Mouse (Mus musculus): ENCODE measurements around the gene Adam1b. TPM values are rescaled to one million over a fixed set of nuclear protein-coding genes. Genes with fewer than 3 reads are reported as not detected.
A peak's percentile ranks its signal among the peaks of the same experiment; 100 is the strongest.
"Not testable (repeated sequence)": the region's sequence is repeated elsewhere in the genome, so short reads cannot be mapped to it uniquely, and the experiment has no call there.

Adam1b gene
- polyA plus RNA-seq, 1 experiment, result not detected

DNA sequence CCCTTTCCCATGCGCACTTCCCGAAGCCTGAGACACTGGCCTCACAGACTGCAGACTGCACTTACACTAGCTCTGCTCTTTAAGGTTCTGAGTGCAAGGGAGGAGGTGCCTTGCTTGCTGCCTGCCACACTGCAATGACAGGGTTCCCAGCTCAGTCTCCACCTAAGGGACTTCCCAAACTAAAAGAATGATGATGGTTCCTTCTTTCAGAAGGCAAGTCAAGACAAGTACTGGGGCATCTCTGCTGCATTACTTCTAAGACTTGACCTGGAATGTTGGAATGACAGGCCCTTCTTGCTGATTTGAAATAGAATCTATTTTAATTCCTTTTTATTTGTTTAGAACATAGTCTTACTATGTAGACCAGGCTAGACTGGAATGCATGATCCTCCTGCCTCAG lies 34.4 kb upstream of the Adam1b start:
- Histone ChIP-seq H3K9me3 (ENCODE audit: control insufficient read depth, low read length) (peaks cover 2% of the 10 kb centered on the region; the same call in 1 of the 2 replicates), H3K4me3 (replicated peaks) (no peak overlapping the region), H3K36me3 (ENCODE audit: control insufficient read depth) (peaks cover 93% of the 10 kb centered on the region), H3K27me3 (ENCODE audit: control insufficient read depth) (no peaks in the 10 kb centered on the region), H3K4me1 (ENCODE audit: control insufficient read depth) (peaks cover 53% of the 10 kb centered on the region)
- TF ChIP-seq GATA1 (IDR thresholded peaks at IDR 0.05; ENCODE audit: low read length) (no peak), TAL1 (IDR thresholded peaks at IDR 0.05; ENCODE audit: low read length) (no peak)

DNA sequence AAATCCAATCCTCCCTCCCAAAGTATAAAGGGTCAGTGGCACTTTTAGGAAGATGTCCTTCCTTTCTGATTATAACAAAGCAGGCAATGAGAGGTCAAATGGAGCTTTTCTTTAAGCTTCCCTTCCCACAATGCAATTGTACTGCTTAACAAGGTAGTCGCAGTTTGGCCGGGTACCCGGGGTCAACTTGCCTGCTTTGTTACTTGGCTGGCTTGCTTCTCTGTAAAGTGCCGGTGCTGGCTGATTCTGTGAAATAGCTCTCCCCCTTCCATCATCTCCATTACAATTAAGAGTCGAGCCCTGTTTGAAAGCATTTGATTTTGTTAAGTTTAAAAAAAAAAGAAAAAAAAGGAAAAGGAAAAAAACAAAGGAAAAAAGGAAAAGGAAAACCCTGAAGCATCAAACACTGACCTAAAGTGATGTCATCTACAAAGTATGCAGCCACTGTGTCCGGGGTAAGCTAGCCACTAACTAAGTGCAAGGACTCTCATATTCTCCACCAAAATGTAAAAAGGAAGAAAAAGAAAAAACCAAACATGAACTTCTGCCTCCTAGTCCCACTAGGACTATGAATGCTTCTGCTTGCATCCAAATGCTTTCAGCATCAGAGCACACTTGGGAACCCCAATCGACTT lies 33.8 kb upstream of the Adam1b start:
- no peak for TF ChIP-seq GATA1 (IDR thresholded peaks at IDR 0.05; ENCODE audit: low read length)
- peaks cover 93% of the 10 kb centered on the region for H3K36me3 ChIP-seq (ENCODE audit: control insufficient read depth)

DNA sequence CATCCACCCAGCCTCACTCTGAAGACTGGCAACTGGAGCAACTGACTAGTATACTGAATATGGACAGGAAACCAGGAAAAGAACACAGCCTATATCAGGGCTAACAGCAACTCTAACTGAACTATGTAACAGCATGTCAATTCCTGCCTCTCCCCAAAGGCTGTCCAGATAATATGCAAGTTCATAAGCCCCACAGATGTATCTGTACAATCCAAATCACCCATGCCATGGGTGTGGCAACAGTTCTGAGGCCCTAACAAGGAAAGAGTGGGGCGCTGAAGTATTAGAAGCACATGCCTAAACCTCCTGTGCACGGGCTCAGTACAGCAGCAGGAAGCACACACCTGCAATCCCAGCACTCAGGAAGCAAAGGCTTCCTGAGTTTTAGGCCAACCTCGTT lies 31.9 kb upstream of the Adam1b start:
- Histone ChIP-seq H3K4me1 (ENCODE audit: control insufficient read depth) (peaks cover 45% of the 10 kb centered on the region), H3K36me3 (ENCODE audit: control insufficient read depth) (peaks cover 97% of the 10 kb centered on the region), H3K4me3 (replicated peaks) (peak overlapping the region; percentile 34), H3K27me3 (ENCODE audit: control insufficient read depth) (no peaks in the 10 kb centered on the region), H3K9me3 (ENCODE audit: control insufficient read depth, low read length) (peaks cover 2% of the 10 kb centered on the region; the same call in 1 of the 2 replicates)
- no peak for TF ChIP-seq TAL1 (IDR thresholded peaks at IDR 0.05; ENCODE audit: low read length)
- no peak for TF ChIP-seq GATA1 (IDR thresholded peaks at IDR 0.05; ENCODE audit: low read length)

More for the DNA sequence above, 33.8 kb upstream of the Adam1b start:
- Histone ChIP-seq H3K4me3 (replicated peaks) (no peak overlapping the region), H3K27me3 (ENCODE audit: control insufficient read depth) (no peaks in the 10 kb centered on the region), H3K4me1 (ENCODE audit: control insufficient read depth) (peaks cover 48% of the 10 kb centered on the region), H3K9me3 (ENCODE audit: control insufficient read depth, low read length) (peaks cover 2% of the 10 kb centered on the region; the same call in 1 of the 2 replicates)

DNA sequence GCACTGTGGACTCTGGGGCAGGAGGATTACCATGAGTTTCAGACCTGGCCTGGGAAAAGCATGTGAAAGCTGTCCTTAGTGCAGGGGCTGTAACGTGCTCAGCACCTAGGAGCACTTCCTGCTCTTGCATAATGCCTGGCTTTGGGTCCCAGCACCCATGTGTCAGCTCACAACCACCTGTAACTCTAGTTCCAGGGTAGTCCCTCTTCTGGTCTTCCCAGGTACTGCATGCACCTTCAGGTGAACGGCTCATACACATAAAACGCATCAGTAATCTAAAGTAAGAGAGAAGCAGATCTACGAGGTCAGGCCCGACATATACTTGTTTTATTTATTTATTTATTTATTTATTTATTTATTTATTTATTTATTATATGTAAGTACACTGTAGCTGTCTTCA lies 31.3 kb upstream of the Adam1b start:
- Histone ChIP-seq H3K36me3 (ENCODE audit: control insufficient read depth) (peaks cover 98% of the 10 kb centered on the region), H3K27me3 (ENCODE audit: control insufficient read depth) (no peaks in the 10 kb centered on the region), H3K4me3 (replicated peaks) (no peak overlapping the region), H3K4me1 (ENCODE audit: control insufficient read depth) (peaks cover 46% of the 10 kb centered on the region), H3K9me3 (ENCODE audit: control insufficient read depth, low read length) (peaks cover 2% of the 10 kb centered on the region; the same call in 1 of the 2 replicates)
- TF ChIP-seq GATA1 (IDR thresholded peaks at IDR 0.05; ENCODE audit: low read length) (no peak), TAL1 (IDR thresholded peaks at IDR 0.05; ENCODE audit: low read length) (no peak)

DNA sequence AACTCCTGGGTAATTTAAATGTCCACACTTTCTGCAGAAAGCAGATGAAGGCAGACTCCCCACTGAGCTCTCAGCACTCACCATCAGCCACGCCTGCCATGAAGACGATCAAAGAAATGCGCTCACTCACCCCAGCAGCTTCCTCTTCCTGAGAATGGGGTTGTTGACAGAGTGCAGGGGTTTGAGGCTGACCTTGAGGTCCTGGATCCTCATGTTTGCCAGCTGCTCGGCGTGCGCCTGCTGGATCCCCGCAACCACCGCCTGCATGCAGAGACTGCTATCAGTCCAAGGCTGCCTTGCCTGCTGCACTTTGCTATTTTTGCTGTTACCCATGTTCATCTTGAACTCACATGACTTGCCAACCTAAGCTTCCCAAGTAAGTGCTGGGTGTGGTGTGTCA lies 23.7 kb upstream of the Adam1b start:
- Histone ChIP-seq H3K4me1 (ENCODE audit: control insufficient read depth) (peaks cover 5% of the 10 kb centered on the region; the same call in 1 of the 2 replicates), H3K36me3 (ENCODE audit: control insufficient read depth) (peaks cover 91% of the 10 kb centered on the region), H3K9me3 (ENCODE audit: control insufficient read depth, low read length) (no peaks in the 10 kb centered on the region), H3K4me3 (replicated peaks) (no peak overlapping the region), H3K27me3 (ENCODE audit: control insufficient read depth) (no peaks in the 10 kb centered on the region)
- TF ChIP-seq GATA1 (IDR thresholded peaks at IDR 0.05; ENCODE audit: low read length) (no peak), TAL1 (IDR thresholded peaks at IDR 0.05; ENCODE audit: low read length) (no peak)

DNA sequence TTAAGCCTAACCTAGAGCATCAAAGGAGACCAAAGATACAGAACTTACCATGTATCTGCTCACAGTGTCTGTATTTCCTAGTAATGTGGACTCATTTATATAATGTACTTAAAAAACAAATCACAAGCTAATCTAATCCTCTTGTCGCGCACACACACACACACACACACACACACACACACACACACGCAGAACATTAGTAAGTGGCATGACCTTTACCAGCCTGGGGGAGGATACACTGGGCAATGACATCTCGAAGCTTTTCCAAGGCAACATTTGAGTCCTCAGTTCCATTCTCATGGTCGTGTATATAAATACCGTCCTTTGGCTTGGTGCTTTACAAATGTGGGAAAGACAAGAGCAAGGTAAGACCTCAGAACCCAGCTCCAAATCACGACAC lies 23.3 kb upstream of the Adam1b start:
- Histone ChIP-seq H3K4me1 (ENCODE audit: control insufficient read depth) (peaks cover 5% of the 10 kb centered on the region; the same call in 1 of the 2 replicates), H3K27me3 (ENCODE audit: control insufficient read depth) (no peaks in the 10 kb centered on the region), H3K9me3 (ENCODE audit: control insufficient read depth, low read length) (no peaks in the 10 kb centered on the region), H3K4me3 (replicated peaks) (no peak overlapping the region), H3K36me3 (ENCODE audit: control insufficient read depth) (peaks cover 91% of the 10 kb centered on the region)
- TF ChIP-seq GATA1 (IDR thresholded peaks at IDR 0.05; ENCODE audit: low read length), result no peak
- TF ChIP-seq TAL1 (IDR thresholded peaks at IDR 0.05; ENCODE audit: low read length), result no peak

DNA sequence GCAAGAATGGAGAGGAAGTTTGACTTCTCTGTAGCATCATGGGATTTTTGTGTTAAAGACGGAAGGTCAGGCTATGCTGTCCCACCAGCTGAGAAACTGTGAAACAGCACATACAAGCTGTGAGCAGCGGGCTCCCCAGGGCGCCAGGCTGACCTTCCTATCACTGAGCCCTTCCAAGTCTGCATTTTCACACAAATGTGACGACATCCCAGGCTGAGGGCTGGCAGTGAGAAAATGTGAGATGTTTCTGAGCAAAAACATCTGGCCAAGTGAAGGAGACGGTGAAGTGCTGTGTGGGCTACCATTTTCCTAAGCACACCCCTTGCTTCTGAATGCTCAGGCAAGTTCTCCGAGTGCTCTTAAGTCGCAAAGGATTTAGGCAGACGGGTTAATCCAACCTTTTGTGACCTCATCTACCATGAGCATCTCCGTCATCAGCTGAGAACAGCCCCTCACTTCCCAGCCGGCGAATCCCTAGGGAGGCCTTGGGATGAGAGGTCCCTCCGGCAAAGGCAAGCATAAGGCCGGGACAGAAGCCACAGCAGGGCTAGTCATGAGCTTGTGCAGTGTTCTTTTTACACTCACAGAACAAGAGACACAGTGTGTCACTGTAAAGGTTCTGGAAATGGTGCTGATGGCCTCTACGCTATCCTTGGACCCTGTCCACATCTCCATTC lies 22.7 kb upstream of the Adam1b start:
- no peak overlapping the region for H3K4me3 ChIP-seq (replicated peaks)
- peaks cover 1% of the 10 kb centered on the region; the same call in 1 of the 2 replicates for H3K4me1 ChIP-seq (ENCODE audit: control insufficient read depth)
- no peaks in the 10 kb centered on the region for H3K9me3 ChIP-seq (ENCODE audit: control insufficient read depth, low read length)
- no peak for TF ChIP-seq TAL1 (IDR thresholded peaks at IDR 0.05; ENCODE audit: low read length)
- no peak for TF ChIP-seq GATA1 (IDR thresholded peaks at IDR 0.05; ENCODE audit: low read length)
- no peaks in the 10 kb centered on the region for H3K27me3 ChIP-seq (ENCODE audit: control insufficient read depth)
- peaks cover 91% of the 10 kb centered on the region for H3K36me3 ChIP-seq (ENCODE audit: control insufficient read depth)

DNA sequence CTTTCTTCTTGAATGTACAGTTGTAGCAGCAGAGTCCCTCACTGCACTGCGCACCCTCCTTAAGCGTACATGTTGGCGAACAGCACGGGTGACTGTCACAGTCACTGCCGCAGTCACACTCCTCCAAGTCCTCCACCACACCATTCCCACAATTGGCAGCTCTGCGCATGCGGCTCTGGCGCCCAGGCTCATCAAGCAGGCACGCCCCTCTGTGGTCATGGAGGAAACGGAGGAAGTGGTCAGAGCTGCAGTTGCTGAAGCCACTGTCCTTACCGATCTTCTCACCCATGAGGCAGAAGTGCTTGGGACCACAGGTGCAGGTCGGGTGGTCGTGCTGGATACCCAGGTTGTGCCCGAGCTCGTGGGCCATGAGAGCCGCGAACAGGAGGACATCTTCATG lies 16.5 kb upstream of the Adam1b start:
- not testable (repeated sequence) for H3K9me3 ChIP-seq (ENCODE audit: control insufficient read depth, low read length); H3K4me1 ChIP-seq (ENCODE audit: control insufficient read depth)

DNA sequence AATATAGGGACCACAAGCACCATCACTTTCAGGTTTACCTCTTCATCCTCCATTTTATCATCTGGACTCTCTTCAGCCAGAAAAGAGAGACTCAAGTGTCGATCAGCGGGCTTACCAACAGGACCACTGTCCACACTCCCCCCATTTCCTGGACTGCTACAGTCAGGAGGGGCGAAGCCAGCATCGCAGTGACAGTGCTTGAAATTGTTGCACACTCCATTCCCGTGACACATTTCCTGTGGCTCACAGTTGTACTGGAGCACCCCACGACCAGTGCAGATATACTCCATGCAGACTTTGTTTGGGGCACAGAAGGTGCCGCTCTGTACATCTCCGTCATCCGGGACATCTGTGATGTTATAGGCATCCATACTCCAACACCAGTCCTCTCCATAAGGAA lies 15.7 kb upstream of the Adam1b start:
- H3K4me1 ChIP-seq (ENCODE audit: control insufficient read depth), result no peaks in the 10 kb centered on the region
- no peaks in the 10 kb centered on the region for H3K27me3 ChIP-seq (ENCODE audit: control insufficient read depth)
- H3K4me3 ChIP-seq (replicated peaks), result no peak overlapping the region
- H3K9me3 ChIP-seq (ENCODE audit: control insufficient read depth, low read length), result no peaks in the 10 kb centered on the region
- TF ChIP-seq GATA1 (IDR thresholded peaks at IDR 0.05; ENCODE audit: low read length), result no peak
- peaks cover 53% of the 10 kb centered on the region for H3K36me3 ChIP-seq (ENCODE audit: control insufficient read depth)

More for the DNA sequence above, 16.5 kb upstream of the Adam1b start:
- H3K36me3 ChIP-seq (ENCODE audit: control insufficient read depth), result peaks cover 61% of the 10 kb centered on the region
- not testable (repeated sequence) for H3K27me3 ChIP-seq (ENCODE audit: control insufficient read depth); H3K4me3 ChIP-seq (replicated peaks)

All from erythroblast, embryonic 14.5 days (primary cell).